Mouse (Mus musculus) 3T3-L1 (cell line): ENCODE results near the gene Cecr2.

Experiments used
- DNase-seq: peaks from one replicate; pipeline ENCODE4 v3.0.0-alpha.2; 2015; ENCODE audit warnings: low read depth, low spot score

The Cecr2 gene

DNA sequence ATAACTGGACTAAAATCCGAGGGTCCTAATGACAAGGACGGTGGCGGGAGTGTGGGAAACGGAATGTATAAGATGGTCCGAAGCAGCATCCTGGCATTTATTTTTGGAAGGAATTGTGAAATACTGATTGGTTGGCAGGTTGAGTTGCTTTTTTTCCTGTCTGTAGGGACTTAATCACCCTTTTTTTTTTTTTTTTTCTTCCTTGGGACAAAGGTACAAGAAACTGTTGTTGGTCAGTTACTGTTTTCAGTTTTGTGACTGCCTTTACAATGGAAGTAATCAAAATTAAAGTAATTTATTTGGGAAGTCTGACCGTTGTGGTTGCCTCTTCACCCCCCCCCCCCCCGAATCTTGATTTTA lies 1.2 kb downstream of the Cecr2 start:
- DNase-seq = no peak

DNA sequence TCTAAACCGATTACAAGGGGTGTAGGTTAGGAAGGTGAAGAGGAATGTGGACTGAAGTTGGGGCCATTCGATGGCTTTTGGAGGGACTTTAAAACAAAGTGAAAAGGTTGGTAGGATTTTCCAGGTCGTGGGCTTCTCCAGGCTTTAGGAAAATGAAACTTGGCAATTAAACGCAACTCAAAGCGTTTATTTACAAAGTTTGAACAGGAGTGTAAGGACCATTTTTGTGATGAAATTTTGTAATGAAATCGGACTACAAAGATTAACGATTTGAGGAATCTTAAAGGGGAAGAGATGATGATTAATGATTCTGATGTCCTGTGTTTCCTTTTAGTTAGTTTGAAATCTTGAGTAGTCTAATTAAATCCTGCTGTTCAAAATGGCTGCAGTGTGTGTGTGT lies 1.7 kb downstream of the Cecr2 start:
- DNase-seq = no peak

DNA sequence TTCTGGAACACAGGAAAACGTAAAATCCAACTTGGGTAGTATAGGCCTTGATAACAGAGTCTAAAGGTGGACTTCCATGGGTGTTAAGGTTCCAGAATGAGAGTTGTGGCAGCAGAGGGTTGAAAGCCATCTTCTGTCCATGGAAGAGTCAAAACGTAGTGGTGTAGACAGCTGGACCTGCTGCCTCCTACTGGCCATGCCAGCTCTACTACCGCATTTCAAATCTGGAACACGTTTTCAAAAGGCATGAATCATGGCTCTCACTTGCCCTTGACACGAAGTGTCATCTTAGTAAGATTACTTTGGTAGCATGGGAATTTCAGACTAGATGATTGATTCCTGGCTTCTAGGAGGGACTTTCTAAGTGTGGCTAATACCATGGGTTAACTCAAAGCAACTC lies 8.0 kb downstream of the Cecr2 start:
- DNase-seq = peak; percentile 36

DNA sequence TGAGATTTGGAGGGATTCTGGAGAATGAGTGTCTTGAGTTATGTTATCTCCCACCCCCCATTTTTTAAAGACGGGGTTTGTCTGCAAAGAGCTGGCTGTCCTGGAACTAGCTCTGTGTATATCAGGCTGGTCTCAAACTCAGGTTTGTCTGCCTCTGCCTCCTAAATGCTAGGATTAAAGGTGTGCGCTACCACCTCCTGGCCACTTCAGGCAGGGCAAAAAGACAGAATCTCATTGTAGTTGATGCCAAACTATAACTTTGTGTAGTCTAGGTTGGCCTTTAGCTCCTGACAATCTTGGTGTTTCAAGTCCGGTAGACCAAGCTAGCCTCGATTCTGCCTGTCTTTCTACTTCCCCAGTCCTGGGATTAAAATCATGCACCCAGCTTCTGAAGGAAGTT lies 8.7 kb downstream of the Cecr2 start:
- DNase-seq = peak; percentile 17

DNA sequence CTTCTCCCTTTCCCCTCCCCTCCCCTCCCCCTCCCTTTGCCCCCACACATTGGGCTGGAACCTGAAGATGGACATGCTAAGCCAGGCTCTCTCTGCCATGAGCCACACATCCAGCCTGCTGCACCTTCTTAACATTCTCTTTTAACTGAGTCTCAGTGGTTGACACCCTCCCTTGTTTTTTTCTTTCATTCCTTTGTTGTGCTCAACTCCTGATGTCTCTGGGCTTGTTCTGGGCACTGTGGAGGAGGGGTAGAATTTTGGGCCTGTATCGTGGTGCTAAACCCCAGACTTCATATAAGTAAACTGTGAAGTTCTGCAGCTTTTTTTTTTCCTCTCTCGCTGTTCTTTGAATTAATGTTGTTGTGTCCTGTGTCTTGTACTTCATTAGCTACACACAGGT lies 9.8 kb downstream of the Cecr2 start:
- no peak for DNase-seq

DNA sequence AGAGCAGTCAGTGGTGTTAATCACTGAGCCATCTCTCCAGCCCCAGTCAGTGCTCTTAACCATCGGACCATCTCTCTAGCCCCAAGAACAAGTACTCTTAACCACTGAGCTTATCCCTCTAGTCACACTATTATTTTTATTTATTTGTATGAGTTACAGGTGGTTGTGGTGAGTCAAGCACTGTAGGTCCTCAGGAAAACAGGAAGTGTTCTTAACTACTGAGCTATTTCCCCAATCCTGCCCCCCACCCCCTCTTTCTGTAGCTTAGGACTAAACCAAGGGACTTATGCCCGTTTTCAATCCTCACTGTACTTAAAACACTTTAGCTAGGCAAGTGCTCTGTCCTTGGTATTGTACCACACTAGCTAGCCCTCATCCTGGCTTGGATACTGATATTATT lies 17.2 kb downstream of the Cecr2 start:
- DNase-seq = no peak

DNA sequence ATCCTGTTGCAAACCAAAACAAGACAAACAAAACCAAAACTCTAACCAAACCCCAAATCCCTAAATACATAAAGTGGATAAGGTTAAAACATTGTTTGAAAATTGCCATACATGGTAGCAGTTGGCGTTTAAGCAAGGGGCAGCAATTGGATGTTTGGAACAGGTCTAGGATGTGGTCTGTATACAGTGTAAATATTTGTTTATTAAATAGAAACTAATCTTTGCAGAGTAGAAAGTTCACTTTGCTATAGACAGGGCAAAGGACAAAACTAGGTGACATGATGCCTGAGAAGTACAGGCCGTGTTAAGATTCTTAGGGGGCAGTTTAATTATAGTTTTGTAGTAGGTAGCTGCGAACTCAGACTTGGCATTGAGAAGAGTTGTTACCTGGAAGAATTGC lies 18.6 kb downstream of the Cecr2 start:
- DNase-seq = no peak

DNA sequence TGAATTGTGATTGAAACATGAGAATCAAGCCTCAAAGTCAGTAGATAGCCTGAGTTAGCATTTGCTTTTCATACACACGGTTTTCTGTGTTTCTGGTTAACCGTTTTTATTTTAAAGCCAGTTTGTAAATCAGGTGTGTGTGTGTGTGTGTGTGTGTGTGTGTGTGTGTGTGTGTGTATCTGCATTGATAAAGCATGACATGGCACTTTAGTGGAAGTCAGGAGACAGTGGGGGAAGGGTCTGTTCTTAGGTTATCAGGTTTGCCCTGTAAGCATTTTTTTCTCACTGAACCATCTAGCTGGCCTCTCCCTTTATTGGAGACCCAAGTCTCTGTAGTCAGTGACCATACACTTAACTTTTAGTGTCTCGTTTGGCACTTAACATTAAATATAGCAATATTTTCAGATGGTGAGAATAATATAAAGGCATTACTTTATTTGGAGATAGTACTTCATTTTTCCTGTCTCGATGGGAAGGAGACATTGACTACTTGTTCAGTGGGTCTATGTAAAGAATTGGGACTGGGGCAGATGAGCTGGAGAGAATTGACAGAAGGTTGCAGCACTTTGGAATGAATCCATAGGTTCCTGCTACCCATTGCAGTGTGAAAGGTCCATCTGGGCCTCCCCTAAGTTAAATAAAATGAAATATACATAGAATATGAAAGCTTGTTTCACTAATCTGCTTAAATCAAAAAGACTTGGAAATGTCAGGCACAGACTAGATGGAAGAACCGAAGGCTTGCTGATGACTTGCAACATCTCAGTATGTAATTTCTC lies 20.9 kb downstream of the Cecr2 start:
- DNase-seq = no peak

DNA sequence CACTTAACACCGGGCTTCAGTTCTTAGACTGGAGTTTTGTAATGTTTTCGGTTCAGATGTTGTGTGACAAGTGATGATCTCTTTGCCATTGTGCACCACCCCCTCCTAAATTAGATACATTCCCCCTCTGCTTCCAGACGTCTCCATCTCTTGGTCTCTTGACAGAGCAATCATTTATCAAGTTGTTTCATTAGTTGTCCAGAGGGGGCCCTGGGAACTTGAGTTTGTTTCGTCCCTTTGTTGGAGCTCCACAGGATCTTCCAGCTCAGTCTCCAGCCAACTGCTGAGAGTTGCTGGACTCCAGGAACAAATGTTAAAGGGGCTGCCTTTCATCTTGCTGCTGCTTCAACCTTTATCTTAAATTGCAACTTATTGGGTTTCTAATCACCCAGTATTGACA lies 34.1 kb downstream of the Cecr2 start:
- DNase-seq = no peak

DNA sequence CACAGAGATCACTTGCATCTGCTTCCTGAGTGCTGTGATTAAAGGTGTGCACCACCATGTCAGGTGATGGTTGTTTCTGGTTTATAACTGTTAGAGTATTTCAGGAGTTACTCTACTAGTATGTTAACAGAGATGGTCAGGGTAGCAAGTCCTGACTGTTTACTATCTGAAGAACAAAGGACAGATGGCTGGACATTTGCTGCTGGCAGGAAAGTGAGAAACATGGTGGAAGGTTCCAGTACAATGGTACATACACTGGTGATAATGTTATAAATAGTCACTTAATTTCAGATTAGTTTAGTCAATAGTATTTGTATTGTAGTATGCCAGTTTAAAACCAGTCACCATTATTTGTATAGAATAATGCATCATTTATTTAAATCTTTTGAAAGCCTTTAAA lies 38.2 kb downstream of the Cecr2 start:
- no peak for DNase-seq

DNA sequence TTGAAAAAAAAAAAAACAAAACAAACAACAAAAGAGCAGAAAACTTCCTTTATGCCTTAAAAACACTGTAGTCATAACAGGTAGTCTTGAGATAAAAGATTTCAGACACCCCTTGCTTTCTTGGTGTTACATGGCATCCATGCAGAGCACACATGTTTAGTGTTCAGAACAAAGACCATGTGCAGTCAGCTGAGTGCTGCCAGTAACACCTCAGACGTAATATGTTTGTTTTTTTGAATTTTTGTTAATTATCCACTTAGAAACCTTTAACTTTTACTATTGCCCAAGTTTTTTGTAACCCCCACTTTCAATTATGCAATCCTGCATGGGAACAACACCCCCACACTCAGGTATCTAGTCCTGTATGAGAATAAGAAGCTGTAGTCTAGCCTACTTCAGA lies 42.6 kb downstream of the Cecr2 start:
- DNase-seq = no peak

DNA sequence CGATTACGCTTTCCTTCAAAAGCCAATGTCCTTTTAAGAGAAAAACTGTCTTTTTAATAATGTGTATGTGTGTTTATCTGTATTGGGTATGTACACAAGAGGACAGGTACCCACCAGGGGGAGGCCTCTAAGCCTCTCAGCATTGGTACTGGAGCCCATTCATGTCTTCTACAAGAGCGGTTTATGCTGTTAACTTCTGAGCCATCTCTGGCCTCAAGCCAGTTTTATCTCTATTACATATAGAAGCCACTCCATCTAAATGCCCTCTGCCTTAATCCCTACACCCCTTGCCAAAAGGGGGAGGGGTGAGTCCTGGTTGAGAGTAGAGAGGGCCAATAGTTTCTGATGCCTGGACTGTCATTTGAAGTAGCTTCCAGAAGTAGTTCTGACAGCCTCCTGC lies 48.6 kb downstream of the Cecr2 start:
- no peak for DNase-seq

DNA sequence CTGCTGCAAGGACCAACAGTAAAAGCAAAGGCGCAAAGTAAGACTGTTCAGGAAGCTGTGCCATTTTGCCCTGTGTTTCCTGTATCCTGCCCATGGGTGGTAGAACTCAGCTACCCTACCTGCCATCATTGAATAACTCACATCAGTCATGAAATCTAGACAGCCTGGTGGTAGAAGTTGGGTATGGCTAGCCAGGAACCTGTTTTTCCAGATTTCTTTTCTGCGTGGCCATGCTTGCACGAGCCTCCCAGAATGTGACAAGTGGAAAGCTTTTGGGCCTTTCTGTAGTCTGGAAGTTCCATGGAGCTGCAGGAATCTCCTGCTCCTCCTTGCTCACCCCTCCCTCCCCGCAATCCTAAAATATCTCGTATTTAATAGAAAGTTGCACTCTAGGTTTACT lies 49.1 kb downstream of the Cecr2 start:
- DNase-seq = no peak

DNA sequence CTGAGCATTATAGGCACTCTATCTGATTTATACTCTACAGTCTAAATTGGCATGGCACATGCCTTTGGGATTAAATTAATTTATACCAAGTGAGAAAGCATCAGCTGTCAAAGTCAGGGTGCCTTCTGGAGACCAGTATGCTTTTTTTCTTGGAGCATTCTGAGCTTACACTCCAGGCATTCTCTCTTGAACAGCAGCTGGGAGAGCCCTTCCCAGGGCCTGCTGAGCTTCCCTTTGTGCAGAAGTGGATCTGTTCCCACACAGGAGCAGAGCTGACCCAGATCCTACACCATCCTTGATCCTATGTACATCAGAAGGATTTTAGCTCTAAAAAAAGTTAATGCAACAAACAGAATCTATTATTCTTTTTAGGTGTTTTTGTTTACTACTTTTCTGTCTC lies 49.7 kb downstream of the Cecr2 start:
- no peak for DNase-seq

DNA sequence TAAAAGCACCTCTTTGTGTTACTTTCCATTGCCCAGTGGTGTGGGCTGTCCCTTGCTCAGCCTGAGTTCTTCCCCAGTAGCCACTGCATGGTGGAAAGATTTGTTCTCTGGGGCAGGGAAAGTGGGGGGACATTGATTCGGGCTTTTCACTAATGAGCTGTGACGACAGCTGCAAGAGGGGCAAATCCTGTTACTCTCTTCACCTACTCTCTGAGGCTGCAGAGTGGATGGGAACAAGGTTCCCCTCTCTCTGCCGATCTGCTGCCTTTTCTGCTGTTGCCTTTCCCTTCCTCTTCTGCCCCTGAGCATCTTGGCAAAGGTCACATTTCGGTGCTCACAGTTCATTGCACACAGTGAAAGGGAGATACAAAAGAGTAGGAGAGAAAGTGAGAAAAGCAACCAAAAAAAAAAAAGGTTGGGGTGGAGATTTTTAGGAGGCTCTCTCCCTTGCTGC lies 50.4 kb downstream of the Cecr2 start:
- no peak for DNase-seq

DNA sequence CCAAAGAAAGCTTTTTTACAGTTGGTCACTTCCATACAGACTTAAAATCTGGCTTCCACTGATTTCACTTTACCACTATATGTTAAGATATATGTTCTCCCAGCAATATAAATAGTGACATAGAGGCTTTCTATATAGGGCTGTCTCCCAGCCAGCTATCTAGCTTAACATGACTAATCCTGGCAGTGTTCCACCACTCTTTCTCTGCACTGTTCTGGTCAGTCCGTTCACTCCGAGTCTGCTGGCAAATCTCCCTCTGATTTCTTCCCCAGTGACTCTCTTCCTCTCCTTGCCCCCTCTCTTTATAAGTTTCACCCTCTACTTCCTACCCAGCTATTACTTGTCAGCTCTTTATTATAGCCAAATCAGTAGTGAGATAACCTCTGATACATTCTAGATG lies 59.8 kb downstream of the Cecr2 start:
- DNase-seq = peak; percentile 74

DNA sequence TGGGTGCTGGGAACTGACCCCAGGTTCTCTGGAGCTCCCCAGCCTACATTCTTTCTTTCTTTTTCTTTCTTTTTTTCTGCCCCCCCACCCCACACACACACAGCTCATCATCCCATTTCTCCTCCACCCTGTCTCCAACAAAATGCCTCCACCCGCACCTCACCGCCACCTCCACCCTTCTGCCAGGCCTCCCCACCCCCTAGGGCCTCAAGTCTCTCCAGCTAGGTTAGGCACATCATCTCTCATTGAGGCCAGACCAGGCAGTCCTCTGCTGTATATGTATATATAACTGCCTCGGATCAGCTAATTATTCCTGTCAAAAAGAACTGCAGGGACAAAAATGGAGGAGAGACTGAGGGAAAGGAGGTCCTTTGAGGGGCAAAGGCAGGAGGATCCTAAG lies 69.8 kb downstream of the Cecr2 start:
- DNase-seq = no peak

DNA sequence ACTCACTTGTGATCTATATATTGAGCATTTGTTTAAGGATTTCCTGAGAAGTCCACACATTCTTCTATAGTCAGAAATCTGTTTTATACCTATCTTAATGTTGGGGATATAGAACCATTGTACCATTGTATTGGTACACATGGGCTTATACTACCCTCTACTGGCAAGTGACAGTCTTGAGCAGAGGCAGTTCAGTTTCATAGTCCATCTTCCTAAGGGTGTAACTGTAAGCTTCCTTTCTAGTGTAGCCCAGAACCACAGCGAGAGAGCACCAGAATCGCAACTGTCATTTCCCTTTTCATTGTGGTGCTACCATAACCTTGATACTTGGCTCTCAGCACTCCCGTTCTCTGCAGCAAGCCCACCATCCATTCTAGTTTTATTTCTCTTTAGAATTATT lies 70.4 kb downstream of the Cecr2 start:
- DNase-seq = peak; percentile 81

DNA sequence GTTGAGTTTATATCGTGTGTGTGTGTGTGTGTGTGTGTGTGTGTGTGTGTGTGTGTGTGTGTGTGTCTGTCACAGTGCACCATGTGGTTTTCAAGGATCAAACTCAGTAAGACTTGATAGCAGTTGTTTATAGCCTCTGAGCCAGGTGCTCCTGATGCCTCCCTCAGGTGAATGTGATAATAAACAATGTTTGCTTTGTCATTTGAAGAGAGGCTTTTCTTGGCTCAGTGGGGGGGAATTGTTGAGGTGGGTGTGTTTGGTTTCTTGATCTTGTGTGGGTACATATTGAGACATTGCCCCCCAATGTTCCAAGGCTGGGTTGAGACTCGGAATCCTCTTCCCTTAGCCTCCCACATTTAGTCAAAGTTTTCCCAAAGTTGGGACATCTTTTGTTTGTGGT lies 77.0 kb downstream of the Cecr2 start:
- DNase-seq = no peak

DNA sequence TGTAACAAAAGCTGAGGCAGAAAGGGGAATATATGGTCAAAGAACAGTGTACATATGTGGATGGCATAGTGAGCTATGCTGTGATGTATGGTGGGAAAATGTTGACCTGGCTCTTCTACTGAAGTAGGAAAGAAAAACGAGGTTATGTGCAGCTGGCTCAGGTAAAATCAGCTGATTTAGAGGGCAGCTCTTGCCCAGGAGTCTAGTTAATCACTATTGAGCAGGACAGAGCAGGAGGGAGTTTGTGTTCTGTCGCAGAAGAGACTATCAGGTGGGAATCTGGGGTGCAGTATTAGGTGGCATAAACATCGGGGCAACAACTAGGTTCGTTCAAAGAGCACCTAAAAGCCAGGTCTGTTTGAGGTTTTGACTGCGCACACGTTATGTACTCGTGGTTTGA lies 78.1 kb downstream of the Cecr2 start:
- no peak for DNase-seq

DNA sequence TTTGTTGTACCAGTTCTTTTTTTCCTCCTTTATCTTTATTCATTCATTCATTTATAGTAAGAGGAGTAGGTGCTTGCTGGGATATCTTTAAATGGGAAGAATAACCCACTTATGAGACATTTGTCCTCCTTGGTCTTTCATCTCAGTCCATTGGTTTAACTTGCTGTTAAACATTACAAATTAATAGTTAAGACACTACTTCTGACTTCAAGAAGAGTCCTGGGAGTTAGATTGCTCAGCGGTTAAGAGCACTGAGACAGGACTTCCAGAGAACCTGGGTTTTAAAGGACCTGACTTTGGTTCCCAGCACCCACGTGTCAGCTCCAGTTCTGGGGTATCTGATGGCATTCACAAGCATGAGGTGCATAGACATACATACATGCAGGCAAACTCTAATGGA lies 80.2 kb downstream of the Cecr2 start:
- DNase-seq = no peak

DNA sequence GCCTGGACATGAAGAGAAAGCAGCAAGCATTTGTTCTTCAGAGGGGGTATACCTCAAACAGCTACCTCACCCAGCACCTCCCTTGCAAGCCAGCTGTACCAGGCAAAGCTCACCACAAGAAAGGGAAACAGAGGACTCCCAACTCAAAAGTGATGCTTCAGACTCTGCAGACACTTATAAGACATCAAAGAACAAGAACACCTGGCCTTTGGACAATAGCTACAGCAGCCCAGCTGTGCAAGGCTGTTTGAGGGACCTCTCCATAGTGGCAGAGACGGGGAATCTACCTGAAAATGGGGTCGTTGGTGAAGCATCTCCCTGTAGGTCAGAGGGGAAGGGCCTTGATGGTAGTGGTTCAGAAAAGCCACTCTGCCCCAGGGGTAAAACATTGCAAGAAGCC lies 95.0 kb downstream of the Cecr2 start:
- DNase-seq = no peak

DNA sequence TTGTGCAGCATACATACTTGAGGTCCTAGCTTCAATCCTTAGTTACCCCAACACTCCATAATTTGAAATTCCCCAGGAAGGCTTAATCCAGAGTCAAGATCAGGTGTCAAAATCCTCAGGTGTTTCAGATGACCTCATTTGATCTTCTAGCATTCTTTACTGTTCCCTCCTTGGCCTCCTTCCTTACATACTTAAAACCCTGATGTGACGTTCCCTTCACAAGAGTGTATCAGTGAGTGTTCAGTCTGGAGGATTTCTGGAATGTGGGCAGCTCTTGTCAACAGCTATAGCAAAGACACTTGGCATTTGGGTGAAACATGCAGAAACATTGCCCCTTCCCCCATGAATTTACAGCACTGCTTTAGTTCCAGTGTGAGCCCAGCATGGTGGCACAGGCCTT lies 103.8 kb downstream of the Cecr2 start:
- DNase-seq = no peak

DNA sequence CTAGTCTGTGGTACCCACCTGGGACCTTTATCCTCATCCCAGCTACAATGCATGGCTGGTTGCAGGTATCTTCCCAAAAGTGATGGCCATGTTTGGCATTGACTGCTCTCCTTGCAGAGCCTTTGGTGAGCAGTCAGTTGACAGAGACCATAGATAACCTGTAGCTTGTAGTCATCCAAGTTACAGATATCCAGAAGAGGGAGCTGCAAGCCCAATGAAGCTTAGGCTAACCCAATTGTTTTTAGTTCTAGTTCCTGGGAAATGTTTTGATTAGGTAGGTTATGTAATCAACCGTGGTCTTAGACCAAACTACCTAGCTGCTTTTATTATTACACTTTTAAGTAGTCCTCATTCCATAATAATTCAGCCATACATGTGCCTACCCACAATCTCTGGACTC lies 105.2 kb downstream of the Cecr2 start:
- no peak for DNase-seq
